Mouse (Mus musculus) midbrain, embryonic 16.5 days (tissue): Measurements from ENCODE around the gene Gjb3. TPM values are rescaled to one million over a fixed set of nuclear protein-coding genes. Genes with fewer than 3 reads are reported as not detected.

ENCODE experiments used
- ATAC-seq: fragments of 200-750 bp; cut with Nextera tagmentation; 2 replicates; pipeline ENCODE4 v1.8.0; 2017; ENCODE audit warnings: moderate TSS enrichment
- H3K27ac ChIP-seq: fragments of 300-500 bp; sonication (generic); 2 replicates; pipeline ENCODE4 v1.5.1; 2014; ENCODE audit warnings: mild to moderate bottlenecking, low read length, mixed read lengths
- H3K27me3 ChIP-seq: fragments of 300-500 bp; sonication (generic); 2 replicates; pipeline ENCODE4 v1.6.1; 2014; ENCODE audit warnings: low read depth, low read length, mixed read lengths; ENCODE audit not compliant: control insufficient read depth, insufficient read depth
- H3K36me3 ChIP-seq: fragments of 300-500 bp; sonication (generic); 2 replicates; pipeline ENCODE4 v1.6.1; 2014; ENCODE audit warnings: mild to moderate bottlenecking, low read length, moderate library complexity, mixed read lengths; ENCODE audit not compliant: control insufficient read depth, insufficient read depth
- H3K4me1 ChIP-seq: fragments of 300-500 bp; sonication (generic); 2 replicates; pipeline ENCODE4 v1.6.1; 2014; ENCODE audit warnings: mild to moderate bottlenecking, low read length, mixed read lengths; ENCODE audit not compliant: control insufficient read depth, insufficient read depth
- H3K4me2 ChIP-seq: fragments of 300-500 bp; sonication (generic); 2 replicates; pipeline ENCODE4 v1.6.1; 2014; ENCODE audit warnings: mild to moderate bottlenecking, low read length, mixed read lengths
- H3K4me3 ChIP-seq: fragments of 300-500 bp; sonication (generic); 2 replicates; pipeline ENCODE4 v1.5.1; 2014; ENCODE audit warnings: low read depth, mild to moderate bottlenecking, low read length, moderate library complexity, mixed read lengths
- H3K9ac ChIP-seq: fragments of 300-500 bp; sonication (generic); 2 replicates; pipeline ENCODE4 v1.6.1; 2014; ENCODE audit warnings: low read depth, low read length, mixed read lengths
- H3K9me3 ChIP-seq: fragments of 300-500 bp; sonication (generic); replicated peaks from 2 replicates; pipeline ENCODE4 v1.6.1; 2014; ENCODE audit warnings: mild to moderate bottlenecking, low read length, mixed read lengths; ENCODE audit not compliant: control insufficient read depth, poor library complexity, severe bottlenecking
- WGBS: fragments of 180-500 bp; shearing (Covaris S2); extraction: QIAGEN DNeasy Blood & Tissue Kit; methylation state at CpG from one replicate; pipeline ENCODE4 v1.1.7; 2014; 5-methylcytosine and 5-hydroxymethylcytosine counted together
- polyA plus RNA-seq: library from polyadenylated mRNA; unstranded; fragments of >200 nt; fragmentation: Nextera tagmentation; extraction: Ambion mirVana; gene quantifications from 2 replicates; pipeline ENCODE4 v1.2.1, GENCODE M21; 2015

Gjb3 gene
- polyA plus RNA-seq, 1 experiment from 2014 or later, result 0.55 TPM

DNA sequence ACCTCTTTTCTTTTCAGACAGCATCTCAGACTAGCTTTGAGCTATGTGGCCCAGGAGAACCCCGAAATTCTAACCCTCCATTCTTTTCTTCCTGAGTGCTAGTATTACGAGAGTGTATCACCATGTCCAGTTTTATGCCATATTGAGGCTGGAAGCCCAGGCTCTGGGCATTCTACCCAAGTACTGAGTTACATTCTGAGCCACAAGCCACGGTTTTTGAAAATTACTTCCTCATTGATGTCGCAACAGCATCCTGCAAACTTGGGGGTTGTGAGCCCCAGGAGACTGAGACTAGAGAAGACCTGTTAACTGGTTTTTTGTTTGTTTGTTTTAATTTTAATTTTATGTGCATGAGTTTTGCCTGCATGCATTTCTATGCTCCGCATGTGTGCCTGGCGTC, 2.9 kb downstream of the Gjb3 start:
- Histone ChIP-seq H3K9me3 (no peaks in the 10 kb centered on the region; the same call in 1 of the 2 replicates), H3K9ac (no peak overlapping the region), H3K36me3 (no peaks in the 10 kb centered on the region), H3K27ac (no peak overlapping the region), H3K27me3 (peaks cover 26% of the 10 kb centered on the region), H3K4me3 (no peak overlapping the region), H3K4me1 (peaks cover 17% of the 10 kb centered on the region), H3K4me2 (no peak overlapping the region)
- no peak for ATAC-seq
- WGBS, result 80% methylated on average over 6 of the region's 6 CpGs

GRCm38 (mm10) chr4:127327258-127327657, 3.4 kb downstream of the Gjb3 start:
- Histone ChIP-seq H3K4me1 (peaks cover 17% of the 10 kb centered on the region), H3K4me3 (no peak overlapping the region), H3K4me2 (no peak overlapping the region), H3K27ac (no peak overlapping the region), H3K27me3 (peaks cover 26% of the 10 kb centered on the region), H3K9me3 (no peaks in the 10 kb centered on the region; the same call in 1 of the 2 replicates), H3K9ac (no peak overlapping the region), H3K36me3 (no peaks in the 10 kb centered on the region)
- no peak for ATAC-seq
- WGBS, result 70% methylated on average over 7 of the region's 7 CpGs

- H3K27me3 ChIP-seq, result peaks cover 9% of the 10 kb centered on the region
- H3K36me3 ChIP-seq, result no peaks in the 10 kb centered on the region
- WGBS, result 86% methylated on average over 5 of the region's 5 CpGs
- peaks cover 7% of the 10 kb centered on the region for H3K4me1 ChIP-seq
- H3K9ac ChIP-seq, result no peak overlapping the region
- no peak overlapping the region for H3K4me3 ChIP-seq
- H3K27ac ChIP-seq, result no peak overlapping the region
- ATAC-seq, result no peak
- H3K4me2 ChIP-seq, result no peak overlapping the region
- no peaks in the 10 kb centered on the region; the same call in 1 of the 2 replicates for H3K9me3 ChIP-seq
Measured at GRCm38 (mm10) chr4:127325276-127325675, 5.4 kb downstream of the Gjb3 start.

DNA sequence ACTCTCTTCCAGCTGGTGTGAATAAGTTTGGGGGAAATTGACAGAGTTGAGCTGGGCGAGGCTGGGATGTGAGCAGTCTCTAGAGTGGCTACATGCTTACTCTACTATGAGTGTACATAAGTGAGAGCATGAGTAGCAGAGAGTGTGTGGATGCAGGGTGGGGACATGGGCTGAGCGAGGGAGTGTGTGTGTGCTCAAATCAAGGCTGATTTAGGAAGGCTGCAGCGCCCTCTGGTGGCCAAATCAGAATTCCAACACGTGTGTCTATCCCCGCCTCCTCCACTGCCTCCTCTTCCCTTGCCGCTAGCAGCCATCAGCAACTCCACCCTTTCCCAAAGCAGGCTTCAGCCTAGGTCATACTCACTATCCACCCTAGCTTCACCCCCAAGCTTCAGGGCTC, 5.9 kb downstream of the Gjb3 start:
- peak; percentile 66 for ATAC-seq
- Histone ChIP-seq H3K4me3 (no peak overlapping the region), H3K4me2 (no peak overlapping the region), H3K9me3 (no peaks in the 10 kb centered on the region; the same call in 1 of the 2 replicates), H3K4me1 (peaks cover 2% of the 10 kb centered on the region), H3K9ac (no peak overlapping the region), H3K27me3 (peaks cover 9% of the 10 kb centered on the region), H3K36me3 (no peaks in the 10 kb centered on the region), H3K27ac (no peak overlapping the region)
- WGBS, result 4% methylated on average over 6 of the region's 6 CpGs

DNA sequence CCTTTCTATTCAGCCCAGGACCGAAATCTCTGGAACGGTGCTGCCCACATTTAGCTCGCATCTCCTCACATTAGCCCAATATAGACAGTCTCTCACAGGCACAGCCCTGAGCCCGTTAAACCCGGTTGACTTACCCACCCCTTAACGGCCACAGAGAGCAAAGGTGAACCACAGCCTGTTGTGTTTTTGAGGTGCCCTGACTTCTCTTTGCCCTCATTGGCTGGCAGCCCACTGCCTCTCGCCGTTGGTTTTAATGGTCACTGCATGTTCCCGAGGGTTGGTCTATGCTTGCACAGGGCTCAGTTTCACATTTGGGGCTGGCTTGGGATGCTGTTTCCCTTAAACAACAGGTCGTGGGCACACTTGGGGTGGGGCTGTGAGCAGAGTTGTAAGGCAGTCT, 6.3 kb downstream of the Gjb3 start:
- no peak for ATAC-seq
- Histone ChIP-seq H3K4me3 (no peak overlapping the region), H3K4me1 (no peaks in the 10 kb centered on the region), H3K27me3 (peaks cover 9% of the 10 kb centered on the region), H3K36me3 (no peaks in the 10 kb centered on the region), H3K27ac (no peak overlapping the region), H3K4me2 (no peak overlapping the region), H3K9me3 (no peaks in the 10 kb centered on the region; the same call in 1 of the 2 replicates), H3K9ac (no peak overlapping the region)
- WGBS, result 80% methylated on average over 10 of the region's 10 CpGs

DNA sequence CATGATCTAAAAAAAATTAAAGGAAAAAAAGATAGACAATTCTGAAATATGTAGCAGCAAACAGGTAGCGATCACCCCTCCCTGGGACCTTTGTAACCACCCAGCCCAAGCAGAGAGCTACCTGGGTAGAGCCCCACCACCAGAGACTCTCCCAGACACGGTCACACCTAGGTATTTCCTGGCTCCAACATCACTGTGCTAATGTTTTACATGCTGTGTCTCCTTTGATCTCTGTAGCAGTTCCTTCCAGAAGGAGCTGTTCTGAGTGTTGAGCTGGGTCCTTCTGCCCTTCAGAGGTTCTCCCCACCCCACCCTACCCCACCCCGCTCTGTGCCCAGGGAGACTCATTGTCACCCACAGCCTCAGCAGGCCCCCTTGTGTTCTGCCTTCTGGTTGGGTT, 7.0 kb downstream of the Gjb3 start:
- Histone ChIP-seq H3K9me3 (no peaks in the 10 kb centered on the region; the same call in 1 of the 2 replicates), H3K4me3 (no peak overlapping the region), H3K4me2 (no peak overlapping the region), H3K9ac (no peak overlapping the region), H3K36me3 (no peaks in the 10 kb centered on the region), H3K4me1 (no peaks in the 10 kb centered on the region), H3K27ac (no peak overlapping the region), H3K27me3 (peaks cover 8% of the 10 kb centered on the region)
- no peak for ATAC-seq
- 96% methylated on average over 3 of the region's 3 CpGs for WGBS

- H3K36me3 ChIP-seq, result no peaks in the 10 kb centered on the region
- no peaks in the 10 kb centered on the region; the same call in 1 of the 2 replicates for H3K9me3 ChIP-seq
- H3K9ac ChIP-seq, result no peak overlapping the region
- no peaks in the 10 kb centered on the region for H3K4me1 ChIP-seq
- H3K4me3 ChIP-seq, result no peak overlapping the region
- no peaks in the 10 kb centered on the region for H3K27me3 ChIP-seq
- no peak overlapping the region for H3K4me2 ChIP-seq
- no peak overlapping the region for H3K27ac ChIP-seq
- ATAC-seq, result no peak
- WGBS, result 5% methylated on average over 3 of the region's 3 CpGs
Measured at GRCm38 (mm10) chr4:127319613-127320012, 11.0 kb downstream of the Gjb3 start.

GRCm38 (mm10) chr4:127317143-127317542, 13.5 kb downstream of the Gjb3 start:
- Histone ChIP-seq H3K9ac (no peak overlapping the region), H3K4me1 (peaks cover 7% of the 10 kb centered on the region; the same call in 1 of the 2 replicates), H3K9me3 (no peaks in the 10 kb centered on the region), H3K36me3 (no peaks in the 10 kb centered on the region), H3K27ac (no peak overlapping the region), H3K4me2 (no peak overlapping the region), H3K4me3 (no peak overlapping the region), H3K27me3 (peaks cover 7% of the 10 kb centered on the region; the same call in 1 of the 2 replicates)
- ATAC-seq, result no peak
- 59% methylated on average over 4 of the region's 4 CpGs for WGBS

DNA sequence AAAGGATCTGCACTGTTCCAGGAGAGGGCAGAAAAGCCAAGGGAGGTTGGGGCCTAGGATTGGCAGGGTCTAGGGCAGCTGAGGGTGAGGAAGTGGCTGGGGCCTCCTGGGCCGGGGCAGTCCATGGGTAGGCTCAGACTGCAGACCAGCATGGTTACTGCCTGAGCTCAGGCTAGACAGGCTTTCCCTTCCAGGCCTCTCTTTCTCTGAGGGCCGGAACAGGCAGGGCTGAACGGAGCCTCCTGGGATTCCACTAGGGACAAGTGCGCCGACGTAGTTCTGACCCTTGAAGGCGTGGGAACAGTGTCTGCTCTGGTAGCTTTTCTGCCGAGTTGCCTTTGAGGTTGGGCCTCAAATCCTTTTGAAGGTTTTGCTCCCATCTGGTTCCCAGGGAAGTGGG, 14.9 kb downstream of the Gjb3 start:
- 77% methylated on average over 8 of the region's 8 CpGs for WGBS
- H3K9me3 ChIP-seq, result no peaks in the 10 kb centered on the region
- peak; percentile 16; the same call in 1 of the 2 replicates for ATAC-seq
- peaks cover 7% of the 10 kb centered on the region; the same call in 1 of the 2 replicates for H3K4me1 ChIP-seq
- H3K4me3 ChIP-seq, result no peak overlapping the region
- no peak overlapping the region for H3K9ac ChIP-seq
- H3K27ac ChIP-seq, result no peak overlapping the region
- peaks cover 7% of the 10 kb centered on the region; the same call in 1 of the 2 replicates for H3K27me3 ChIP-seq
- no peak overlapping the region for H3K4me2 ChIP-seq
- no peaks in the 10 kb centered on the region for H3K36me3 ChIP-seq
